Mouse (Mus musculus): Measurements from ENCODE around the gene Impg1. TPM values are rescaled to one million over a fixed set of nuclear protein-coding genes. Genes with fewer than 3 reads are reported as not detected.
A peak's percentile ranks its signal among the peaks of the same experiment; 100 is the strongest.
"Not testable (repeated sequence)": the region's sequence is repeated elsewhere in the genome, so short reads cannot be mapped to it uniquely, and the experiment has no call there.

The Impg1 gene
- total RNA-seq, 2 experiments from 2014 or later = not detected

- no peak for DNase-seq (ENCODE audit: low spot score in 2 of 2)
Measured at GRCm38 (mm10) chr9:80344451-80345000, 120.8 kb downstream of the Impg1 start.

GRCm38 (mm10) chr9:80342520-80342919 is 122.8 kb downstream of the Impg1 start:
- no peak for DNase-seq (ENCODE audit: low spot score in 2 of 2)

DNA sequence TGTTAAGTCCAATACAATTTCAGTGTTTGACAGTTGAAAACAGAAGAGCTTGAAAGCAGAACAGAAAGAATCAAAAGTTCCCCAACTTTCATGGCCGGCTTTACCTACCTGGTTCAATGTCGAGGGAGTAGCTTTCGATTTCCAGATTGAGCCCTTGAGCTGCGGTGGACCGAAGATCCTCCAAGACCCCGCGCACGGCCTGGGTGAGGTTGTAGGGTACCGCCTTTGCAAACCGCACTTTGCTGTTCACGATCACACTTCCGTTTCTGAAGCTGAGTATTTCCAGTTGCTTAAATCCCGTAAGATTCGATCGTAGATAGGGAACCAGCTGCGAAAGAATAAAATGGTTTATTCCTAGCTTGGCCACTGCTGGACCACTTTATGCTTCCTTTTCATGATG is 123.5 kb downstream of the Impg1 start:
- DNase-seq (ENCODE audit: low spot score in 2 of 2) = no peak

- DNase-seq (ENCODE audit: low spot score in 2 of 2) = peak in 1 of 2 experiments; percentile 29
Measured at GRCm38 (mm10) chr9:80340927-80341326, 124.4 kb downstream of the Impg1 start.

DNA sequence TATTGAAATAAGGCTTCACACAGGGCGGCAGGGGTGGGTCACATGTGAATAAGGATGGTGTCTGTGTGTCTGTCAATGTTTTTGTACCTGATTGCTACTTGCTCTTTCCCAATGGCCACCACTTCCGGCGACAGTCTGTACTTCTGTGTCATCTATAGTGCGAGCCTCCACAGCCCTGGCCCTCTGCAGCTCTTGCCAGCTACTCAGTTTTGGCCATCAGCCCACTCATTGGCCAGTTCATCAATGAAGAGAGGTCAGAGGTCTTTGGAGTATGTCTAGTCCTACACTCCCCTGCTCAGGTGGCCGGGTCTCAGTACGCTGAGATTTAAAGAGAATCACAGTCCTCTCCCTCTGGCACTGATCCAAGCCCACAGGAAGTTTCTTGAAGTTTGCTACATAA is 127.3 kb downstream of the Impg1 start:
- no peak for DNase-seq (ENCODE audit: low spot score in 2 of 2)

- no peak for DNase-seq (ENCODE audit: low spot score in 2 of 2)
Measured at GRCm38 (mm10) chr9:80335660-80336357, 129.5 kb downstream of the Impg1 start.

DNA sequence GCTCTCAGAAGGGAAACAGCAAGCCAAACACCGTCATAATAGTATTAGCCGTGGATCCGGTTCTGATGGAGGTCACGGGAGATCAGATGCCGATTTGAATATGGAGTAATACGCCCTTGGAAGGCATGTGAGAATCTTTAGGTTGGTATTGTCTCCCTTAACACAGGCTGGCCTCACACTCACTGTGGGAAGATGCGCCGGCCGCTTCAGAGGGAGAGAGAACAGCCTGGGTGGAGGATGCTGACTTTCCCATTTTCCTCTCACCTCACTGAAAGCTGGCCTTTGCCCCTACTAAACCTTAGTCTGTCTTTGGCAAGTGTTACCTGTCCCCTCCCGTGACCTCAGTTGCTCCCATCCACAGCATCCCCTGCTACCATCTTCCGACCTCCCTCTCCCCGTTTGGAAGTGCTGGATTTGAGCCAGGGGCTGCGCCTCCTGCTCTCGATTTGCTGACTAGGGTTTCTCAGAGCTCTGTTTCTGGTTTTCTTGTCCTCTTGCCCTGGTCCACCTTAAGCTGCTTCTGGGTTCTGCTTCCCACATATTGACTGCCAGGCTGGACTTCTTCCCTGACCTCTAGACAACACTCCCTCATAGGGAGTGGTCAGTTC is 131.2 kb downstream of the Impg1 start:
- DNase-seq (ENCODE audit: low spot score in 2 of 2) = no peak

DNA sequence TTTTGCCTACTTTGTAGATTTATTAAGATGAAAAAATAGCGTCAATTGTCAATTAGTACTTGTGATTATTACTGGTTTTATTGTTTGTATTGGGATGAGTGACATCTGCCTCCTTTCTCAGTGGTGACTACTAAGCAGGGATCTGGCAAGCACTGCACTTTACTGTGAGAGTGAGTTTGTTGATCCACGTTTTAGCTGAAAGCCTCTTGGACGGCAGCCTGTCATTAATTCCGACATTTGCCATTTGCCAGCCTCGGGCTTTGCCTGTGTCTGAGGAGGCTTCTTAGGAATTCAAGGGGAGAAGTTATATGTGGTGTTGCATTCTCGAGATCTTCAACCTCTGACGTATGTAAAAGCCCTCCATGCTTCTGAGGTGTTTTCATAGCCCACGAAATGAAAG is 131.8 kb downstream of the Impg1 start:
- peak in 1 of 2 experiments; percentile 18 for DNase-seq (ENCODE audit: low spot score in 2 of 2)

DNA sequence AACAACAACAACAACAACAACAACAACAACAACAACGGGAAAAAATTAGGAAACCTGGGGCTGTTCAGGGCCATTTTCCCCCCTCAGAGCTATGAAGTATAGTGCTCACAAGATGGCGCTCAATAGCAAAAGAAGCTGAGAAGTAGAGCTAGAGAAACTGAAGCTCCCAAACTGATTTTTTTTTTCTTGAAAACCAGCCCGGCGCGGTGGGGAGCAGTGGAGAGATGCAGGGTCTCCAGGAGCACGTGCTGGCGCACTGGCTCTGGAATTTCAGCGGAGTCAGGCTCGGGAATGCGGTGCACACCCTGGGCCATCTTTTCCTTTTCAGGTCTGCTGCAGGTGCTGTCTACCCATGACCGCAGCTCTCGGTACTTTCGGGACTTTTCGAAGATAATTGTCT is 133.1 kb downstream of the Impg1 start:
- DNase-seq (ENCODE audit: low spot score in 2 of 2) = peak; percentile 53 to 60

GRCm38 (mm10) chr9:80321051-80321887 is 144.0 kb downstream of the Impg1 start:
- DNase-seq (ENCODE audit: low spot score in 2 of 2) = not testable (repeated sequence)

GRCm38 (mm10) chr9:80318027-80318426 is 147.3 kb downstream of the Impg1 start:
- no peak for DNase-seq (ENCODE audit: low spot score in 2 of 2)

- no peak for DNase-seq (ENCODE audit: low spot score in 2 of 2)
Measured at GRCm38 (mm10) chr9:80315922-80316321, 149.4 kb downstream of the Impg1 start.

GRCm38 (mm10) chr9:80313610-80314009 is 151.7 kb downstream of the Impg1 start:
- DNase-seq (ENCODE audit: low spot score in 2 of 2) = no peak

DNA sequence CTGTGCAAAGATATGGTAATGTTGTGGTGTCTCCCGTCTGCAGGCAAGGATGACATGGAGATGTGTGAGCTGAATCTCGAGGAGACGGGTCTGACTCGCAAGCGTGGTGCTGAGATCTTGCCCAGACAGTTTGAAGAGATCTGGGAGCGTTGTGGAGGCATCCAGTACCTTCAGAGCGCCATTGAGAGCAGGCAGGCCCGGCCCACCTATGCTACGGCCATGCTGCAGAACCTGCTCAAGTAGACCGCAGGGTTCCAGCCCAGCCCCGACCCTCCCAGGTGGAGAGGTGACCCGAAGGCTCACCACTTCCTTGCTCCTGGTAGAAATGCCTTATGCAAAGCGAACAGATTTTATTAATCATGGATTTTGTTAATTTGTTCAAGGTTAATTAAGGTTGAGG is 157.7 kb downstream of the Impg1 start:
- DNase-seq (ENCODE audit: low spot score in 2 of 2) = no peak

- peak; percentile 36 to 38 for DNase-seq (ENCODE audit: low spot score in 2 of 2)
Measured at GRCm38 (mm10) chr9:80306853-80307252, 158.4 kb downstream of the Impg1 start.

GRCm38 (mm10) chr9:80306390-80306789 is 158.9 kb downstream of the Impg1 start:
- DNase-seq (ENCODE audit: low spot score in 2 of 2) = no peak

GRCm38 (mm10) chr9:80303518-80303917 is 161.8 kb downstream of the Impg1 start:
- DNase-seq (ENCODE audit: low spot score in 2 of 2) = peak in 1 of 2 experiments; percentile 18

DNA sequence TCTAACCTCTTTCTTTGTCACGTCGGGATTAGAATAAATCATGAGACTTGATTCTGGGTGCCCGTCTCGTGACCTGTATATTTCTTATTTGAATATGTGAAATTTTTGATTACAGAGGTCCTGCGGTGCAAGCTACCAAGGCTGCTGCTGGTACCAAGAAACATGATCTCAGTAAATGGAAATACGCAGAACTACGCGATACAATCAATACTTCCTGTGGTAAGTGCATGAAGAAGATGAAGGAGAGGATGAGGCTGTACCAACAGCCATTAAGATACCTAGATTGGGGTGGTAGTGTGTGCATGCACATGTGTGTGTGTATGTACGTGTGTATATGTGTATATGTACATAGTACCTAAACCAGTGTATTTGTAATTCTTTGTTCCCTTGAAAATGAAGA is 166.2 kb downstream of the Impg1 start:
- no peak for DNase-seq (ENCODE audit: low spot score in 2 of 2)

- no peak for DNase-seq (ENCODE audit: low spot score in 2 of 2)
Measured at GRCm38 (mm10) chr9:80296086-80296485, 169.2 kb downstream of the Impg1 start.

GRCm38 (mm10) chr9:80293056-80293584 is 172.2 kb downstream of the Impg1 start:
- DNase-seq (ENCODE audit: low spot score in 2 of 2) = no peak

- no peak for DNase-seq (ENCODE audit: low spot score in 2 of 2)
Measured at GRCm38 (mm10) chr9:80286845-80287244, 178.4 kb downstream of the Impg1 start.

Data from layer of hippocampus, postnatal 10 days (tissue).